Mouse (Mus musculus) CD4-positive, CD25-positive, alpha-beta regulatory T cell, adult 9 weeks (primary cell): ENCODE measurements around the gene Lipi. TPM values are rescaled to one million over a fixed set of nuclear protein-coding genes. Genes with fewer than 3 reads are reported as not detected.

ENCODE experiments used
- polyA plus RNA-seq: library from polyadenylated mRNA; unstranded; fragments of 100-300 nt; shearing (Covaris generic); gene quantifications from one replicate; pipeline ENCODE4 v1.2.1, GENCODE M21; 2017

The Lipi gene
- polyA plus RNA-seq = not detected

DNA sequence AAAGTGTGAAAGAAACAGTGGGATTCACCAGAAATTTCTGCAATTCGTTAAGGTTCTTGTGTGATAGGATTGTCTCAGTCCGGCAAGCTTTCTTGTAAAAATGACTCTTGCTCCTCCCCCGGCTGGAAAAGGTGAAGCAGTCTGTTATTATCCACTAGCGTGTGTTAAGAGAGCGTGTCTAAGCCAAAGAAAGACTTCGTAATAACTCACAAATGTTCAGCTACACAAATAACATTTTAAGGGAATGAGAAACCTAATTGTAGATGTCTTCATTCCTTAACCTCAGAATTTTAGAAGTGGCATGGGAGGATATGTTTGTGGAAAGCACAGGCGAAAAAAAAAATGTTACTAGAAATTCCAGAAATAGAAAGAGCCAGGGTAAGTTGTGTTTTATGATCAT lies at the start of gene Lipi:
Gene Lipi (minus strand): TSS at position 101 of the 400 bp plus-strand sequence.

DNA sequence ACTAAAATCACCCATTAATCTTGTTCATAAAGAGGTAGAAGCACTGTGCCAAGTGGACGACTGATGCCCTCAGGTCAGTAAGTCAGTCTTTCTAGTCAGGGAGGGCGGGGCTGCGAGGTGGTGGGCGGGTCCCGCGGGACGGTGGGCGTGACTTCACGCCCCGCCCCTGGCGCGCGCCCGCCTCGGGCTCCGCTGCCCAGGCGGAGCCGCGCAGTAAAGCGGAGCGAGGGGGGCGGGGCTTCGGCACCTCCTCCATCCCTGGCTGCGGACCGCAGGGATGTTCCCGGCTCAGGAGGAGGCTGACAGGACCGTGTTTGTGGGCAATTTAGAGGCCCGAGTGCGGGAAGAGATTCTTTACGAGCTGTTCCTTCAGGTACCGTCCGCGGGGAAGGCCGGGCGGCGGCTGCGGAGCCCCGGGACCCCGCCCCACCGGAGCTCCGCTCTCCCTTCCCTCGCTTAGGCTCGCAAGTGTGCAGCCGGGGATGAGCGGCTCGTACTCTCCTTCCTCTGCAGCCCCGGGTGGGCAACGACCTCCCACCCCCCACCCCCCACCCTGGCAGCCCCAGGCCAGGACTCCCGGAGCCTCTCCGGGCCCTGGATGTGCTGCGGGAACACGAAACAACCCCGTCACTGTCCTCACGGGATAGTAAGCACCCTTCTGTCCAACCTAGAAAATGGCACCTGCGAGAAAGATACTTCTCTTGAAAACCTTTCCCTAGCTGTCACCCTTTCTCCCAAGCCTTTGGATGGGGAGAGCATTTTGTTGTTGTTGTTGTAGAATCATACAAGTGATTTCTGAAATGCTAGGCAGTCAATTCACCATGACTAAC lies 7.0 kb upstream of the Lipi start, which contains the start of gene Rbm11:
Gene Rbm11 (plus strand): TSS at position 174 of the 830 bp plus-strand sequence.

Other genes with a start within 250 kb of the Lipi start
- 1.2 TPM for gene Rbm11, start 6.8 kb upstream of the Lipi start, polyA plus RNA-seq
- gene Hspa13, start 181.0 kb upstream of the Lipi start, polyA plus RNA-seq = 15.9 TPM